Mouse (Mus musculus) splenic B cell, adult 2 months (primary cell): ENCODE data around the gene Wdsub1.

Experiments used
- DNase-seq: peaks from one replicate; pipeline ENCODE4 v3.0.0-alpha.2; 2011; ENCODE audit warnings: low read depth, low spot score
- H3K27me3 ChIP-seq: 2 replicates; pipeline ENCODE4 v1.6.1; 2012; ENCODE audit warnings: mild to moderate bottlenecking, low read length, moderate library complexity, mixed read lengths; ENCODE audit not compliant: control insufficient read depth, poor library complexity, insufficient read depth, severe bottlenecking
- H3K36me3 ChIP-seq: 2 replicates; pipeline ENCODE4 v1.6.1; 2012; ENCODE audit warnings: mild to moderate bottlenecking, low read length, moderate library complexity, mixed read lengths; ENCODE audit not compliant: control insufficient read depth, poor library complexity, insufficient read depth, severe bottlenecking

The Wdsub1 gene

DNA sequence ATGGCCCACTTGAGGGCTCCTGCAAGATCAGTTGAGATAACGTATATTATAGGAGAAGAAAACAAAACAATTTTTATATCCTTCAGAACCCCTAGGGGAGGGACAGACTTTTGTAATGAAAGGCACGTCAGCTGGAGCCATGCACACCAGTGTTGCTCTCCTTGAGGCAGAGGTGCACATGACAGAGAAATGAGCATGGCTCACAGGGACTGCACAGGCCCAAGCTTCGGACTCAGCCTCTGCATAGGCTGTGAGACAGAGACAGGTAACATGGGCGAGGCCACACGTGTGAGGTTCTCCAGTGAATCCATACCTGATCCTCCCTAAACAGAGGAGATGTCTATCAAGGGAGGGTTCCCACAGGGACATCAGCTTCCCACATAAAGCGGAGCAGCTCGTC lies 52.7 kb downstream of the Wdsub1 start:
- Histone ChIP-seq H3K36me3 (no peaks in the 10 kb centered on the region), H3K27me3 (no peaks in the 10 kb centered on the region)
- no peak for DNase-seq

GRCm38 (mm10) chr2:59828777-59829508 lies 53.4 kb downstream of the Wdsub1 start:
- Histone ChIP-seq H3K36me3 (no peaks in the 10 kb centered on the region), H3K27me3 (no peaks in the 10 kb centered on the region)
- no peak for DNase-seq

- Histone ChIP-seq H3K36me3 (no peaks in the 10 kb centered on the region), H3K27me3 (no peaks in the 10 kb centered on the region)
- DNase-seq, result no peak
Measured at GRCm38 (mm10) chr2:59828103-59828655, 54.2 kb downstream of the Wdsub1 start.

DNA sequence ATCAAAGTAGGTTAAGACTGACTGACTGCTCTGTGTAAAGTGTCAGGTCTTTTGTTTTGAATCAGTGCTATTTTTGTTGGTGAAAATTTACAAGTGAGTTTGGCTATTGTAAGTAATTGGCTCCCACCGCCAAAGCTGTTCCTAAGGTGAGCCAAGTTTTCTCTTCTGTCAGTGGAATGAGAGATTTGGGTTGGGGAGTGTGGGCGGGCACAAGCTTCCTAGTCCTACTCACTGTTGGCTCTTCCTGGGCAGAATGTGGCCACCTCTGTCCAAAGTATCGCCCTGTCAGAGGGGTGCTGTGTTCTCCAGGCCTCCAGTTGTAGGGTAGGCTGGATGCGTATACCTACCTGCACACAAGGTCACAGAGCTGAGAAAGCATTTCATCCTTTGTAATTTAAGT lies 57.0 kb downstream of the Wdsub1 start:
- no peak for DNase-seq

DNA sequence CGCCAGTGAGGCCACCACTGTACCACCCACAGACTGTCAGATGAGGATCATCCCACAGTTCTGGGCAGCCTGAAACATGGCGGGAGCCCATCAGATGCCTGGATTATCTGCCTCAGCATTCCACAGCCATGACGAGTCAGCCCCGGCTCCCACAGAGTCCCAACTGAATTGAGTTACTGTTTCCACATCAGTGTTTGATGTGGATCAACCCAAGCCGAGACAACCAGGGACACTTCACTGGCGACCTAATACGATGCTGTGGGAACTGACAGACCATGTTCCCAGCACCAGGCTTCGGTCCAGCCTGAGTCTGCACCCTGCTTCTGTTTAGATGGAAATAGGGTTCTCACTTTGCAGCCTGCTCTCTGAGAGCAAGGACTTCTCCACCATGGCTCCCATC lies 58.1 kb downstream of the Wdsub1 start:
- no peak for DNase-seq
- no peaks in the 10 kb centered on the region for H3K27me3 ChIP-seq
- H3K36me3 ChIP-seq, result no peaks in the 10 kb centered on the region

More for the DNA sequence above, 57.0 kb downstream of the Wdsub1 start:
- no peaks in the 10 kb centered on the region for H3K36me3 ChIP-seq
- H3K27me3 ChIP-seq, result no peaks in the 10 kb centered on the region

- no peaks in the 10 kb centered on the region for H3K27me3 ChIP-seq
- no peak for DNase-seq
- no peaks in the 10 kb centered on the region for H3K36me3 ChIP-seq
Measured at GRCm38 (mm10) chr2:59821044-59821443, 61.3 kb downstream of the Wdsub1 start.

DNA sequence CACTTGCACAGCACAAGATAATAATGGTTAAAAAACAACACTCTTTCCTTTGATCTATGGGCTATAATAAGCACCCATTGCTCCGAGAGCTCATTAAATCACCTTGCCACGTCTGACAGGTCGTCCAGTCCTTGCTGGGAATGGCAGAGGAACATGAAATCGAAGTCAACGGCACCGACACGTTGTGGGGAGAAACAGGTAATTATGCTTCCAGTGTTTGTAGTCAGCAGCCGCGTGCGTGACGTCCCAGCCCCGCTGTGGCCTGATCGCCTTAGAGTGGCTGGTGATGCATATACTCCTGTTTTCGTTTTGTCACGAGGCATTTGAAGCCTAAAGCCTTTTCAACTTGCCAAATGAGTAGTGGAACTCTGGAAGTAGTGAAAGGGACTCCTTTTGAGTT lies 62.3 kb downstream of the Wdsub1 start:
- no peaks in the 10 kb centered on the region for H3K36me3 ChIP-seq
- no peaks in the 10 kb centered on the region for H3K27me3 ChIP-seq
- no peak for DNase-seq

DNA sequence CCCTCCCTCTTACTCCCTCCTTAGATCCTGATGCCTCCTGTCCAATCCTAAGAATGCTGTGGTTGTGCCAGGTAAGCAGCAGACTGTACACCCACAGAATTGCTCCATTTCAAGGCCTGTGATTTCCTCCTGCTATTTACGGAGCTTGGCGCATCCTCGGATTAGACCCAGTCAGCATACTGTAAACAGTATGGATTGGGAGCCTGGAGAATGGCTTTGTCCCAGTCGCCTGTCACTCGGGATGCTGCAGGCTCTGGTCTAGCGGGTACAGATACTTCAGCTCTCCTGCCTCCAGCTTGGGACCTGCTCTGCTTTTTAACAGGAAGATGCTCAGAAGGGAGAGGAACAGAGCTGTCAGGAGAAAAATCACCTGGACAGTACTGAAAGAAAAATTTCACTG lies 63.0 kb downstream of the Wdsub1 start:
- Histone ChIP-seq H3K27me3 (no peaks in the 10 kb centered on the region), H3K36me3 (no peaks in the 10 kb centered on the region)
- DNase-seq, result no peak

DNA sequence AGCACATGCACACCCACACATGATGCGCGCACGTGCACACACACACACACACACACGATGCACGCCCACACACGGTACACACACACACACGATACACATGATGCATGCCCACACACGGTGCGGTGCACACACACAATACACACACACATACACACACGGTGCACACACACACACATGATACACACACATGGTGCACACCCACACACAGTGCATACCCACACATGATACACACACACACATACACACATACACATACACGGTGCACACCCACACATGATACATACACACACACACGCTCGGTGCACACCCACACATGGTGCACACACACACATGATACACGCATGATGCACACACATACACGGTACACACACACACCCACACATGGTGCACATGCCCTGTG lies 63.7 kb downstream of the Wdsub1 start:
- no peaks in the 10 kb centered on the region for H3K36me3 ChIP-seq
- no peaks in the 10 kb centered on the region for H3K27me3 ChIP-seq
- DNase-seq, result no peak

GRCm38 (mm10) chr2:59814997-59815396 lies 67.4 kb downstream of the Wdsub1 start:
- Histone ChIP-seq H3K27me3 (no peaks in the 10 kb centered on the region), H3K36me3 (no peaks in the 10 kb centered on the region)
- no peak for DNase-seq

GRCm38 (mm10) chr2:59813457-59813856 lies 68.9 kb downstream of the Wdsub1 start:
- no peaks in the 10 kb centered on the region for H3K27me3 ChIP-seq
- no peaks in the 10 kb centered on the region for H3K36me3 ChIP-seq
- DNase-seq, result no peak

- no peaks in the 10 kb centered on the region for H3K36me3 ChIP-seq
- H3K27me3 ChIP-seq, result no peaks in the 10 kb centered on the region
- DNase-seq, result no peak
Measured at GRCm38 (mm10) chr2:59812641-59813040, 69.8 kb downstream of the Wdsub1 start.

DNA sequence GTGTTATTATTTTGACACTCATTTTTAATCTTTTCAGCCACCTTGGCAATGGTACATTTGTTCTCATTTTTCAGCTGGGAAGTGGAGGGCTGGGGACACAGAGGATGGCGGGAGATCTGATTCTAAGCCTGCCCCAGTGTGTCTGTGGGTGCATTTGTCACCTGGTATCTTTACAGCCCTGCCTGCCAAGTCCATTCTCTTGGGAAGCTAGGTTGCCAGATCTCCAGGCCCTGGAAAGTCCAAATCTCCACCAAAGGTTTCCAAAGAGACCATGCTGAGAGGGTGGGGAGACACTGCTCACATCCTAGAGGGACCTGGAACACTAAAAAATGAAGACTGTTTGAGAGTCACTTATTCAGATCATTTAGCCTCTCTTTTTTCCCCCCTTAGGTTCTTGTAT lies 71.1 kb downstream of the Wdsub1 start:
- no peaks in the 10 kb centered on the region for H3K27me3 ChIP-seq
- DNase-seq, result no peak

DNA sequence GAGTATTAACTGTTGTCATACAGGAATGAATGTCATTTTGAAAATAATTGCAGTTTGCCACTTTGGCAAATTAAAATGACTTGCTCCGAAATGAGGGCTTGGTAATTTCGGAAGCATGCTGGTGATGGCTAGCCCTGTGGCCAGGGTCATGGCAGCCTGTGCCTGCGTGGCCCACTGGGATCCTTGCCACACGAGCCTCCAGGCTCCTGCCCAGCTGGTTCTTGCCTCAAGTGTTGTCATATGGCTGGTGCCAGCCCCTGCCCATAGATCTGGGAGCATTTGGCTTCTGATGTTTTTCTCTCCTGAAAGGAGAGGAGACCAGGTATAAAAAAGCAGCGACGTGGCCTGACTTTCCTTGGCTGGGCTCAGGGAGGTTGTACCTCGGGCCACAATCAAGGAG lies 72.4 kb downstream of the Wdsub1 start:
- Histone ChIP-seq H3K36me3 (no peaks in the 10 kb centered on the region), H3K27me3 (no peaks in the 10 kb centered on the region)
- DNase-seq, result no peak

More for the DNA sequence above, 71.1 kb downstream of the Wdsub1 start:
- H3K36me3 ChIP-seq, result no peaks in the 10 kb centered on the region

DNA sequence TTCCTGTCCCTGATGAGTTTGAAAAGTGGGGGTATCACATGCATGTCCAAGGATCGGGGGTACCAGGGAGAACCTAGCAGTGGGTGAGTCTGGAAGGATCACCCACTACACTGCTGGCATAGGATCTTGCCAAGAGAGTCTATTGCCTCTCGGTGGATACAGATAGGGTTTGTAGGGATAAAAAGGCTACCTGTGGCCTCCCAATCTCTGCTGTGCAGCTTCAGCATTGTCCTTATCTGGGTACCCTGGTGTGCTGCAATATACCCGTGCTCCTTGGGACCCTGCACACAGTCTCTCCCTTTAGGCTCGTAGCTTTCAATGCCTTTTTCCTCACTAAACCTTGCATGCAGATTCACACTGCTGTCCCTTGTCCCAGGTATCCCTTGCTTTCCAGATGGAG lies 73.8 kb downstream of the Wdsub1 start:
- no peaks in the 10 kb centered on the region for H3K27me3 ChIP-seq
- DNase-seq, result no peak
- no peaks in the 10 kb centered on the region for H3K36me3 ChIP-seq

DNA sequence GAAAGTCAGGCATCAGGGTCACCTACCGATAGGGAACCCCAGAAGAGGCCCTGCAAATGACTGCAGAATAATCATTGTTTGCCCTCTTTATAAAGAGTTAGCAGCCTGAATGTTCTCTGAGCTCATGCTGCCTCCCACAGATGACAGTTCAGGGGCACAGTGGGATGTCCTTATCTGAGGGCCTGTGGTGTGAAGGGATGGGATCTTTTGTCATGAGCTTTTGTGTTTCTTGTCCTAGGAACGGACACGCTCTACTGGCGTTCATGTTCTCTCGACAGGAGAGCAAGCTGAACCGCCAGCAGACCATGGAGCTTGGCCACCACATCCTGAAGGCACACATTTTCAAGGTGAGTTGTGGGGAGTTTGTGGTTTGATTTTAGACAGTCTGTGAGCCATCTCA lies 76.4 kb downstream of the Wdsub1 start:
- Histone ChIP-seq H3K27me3 (no peaks in the 10 kb centered on the region), H3K36me3 (no peaks in the 10 kb centered on the region)
- no peak for DNase-seq
